Mouse (Mus musculus): Measurements from ENCODE around the gene Grasp.

Gene Grasp

GRCm38 (mm10) chr15:101224006-101224906 is at the start of gene Grasp:
Gene Grasp, plus strand, starts transcription at chr15:101224188.
- DNase-seq (ENCODE audit: low spot score), result peak; percentile 71

- peak; percentile 33 for DNase-seq (ENCODE audit: low spot score)
Measured at GRCm38 (mm10) chr15:101174294-101175130, 49.5 kb upstream of the Grasp start.

DNA sequence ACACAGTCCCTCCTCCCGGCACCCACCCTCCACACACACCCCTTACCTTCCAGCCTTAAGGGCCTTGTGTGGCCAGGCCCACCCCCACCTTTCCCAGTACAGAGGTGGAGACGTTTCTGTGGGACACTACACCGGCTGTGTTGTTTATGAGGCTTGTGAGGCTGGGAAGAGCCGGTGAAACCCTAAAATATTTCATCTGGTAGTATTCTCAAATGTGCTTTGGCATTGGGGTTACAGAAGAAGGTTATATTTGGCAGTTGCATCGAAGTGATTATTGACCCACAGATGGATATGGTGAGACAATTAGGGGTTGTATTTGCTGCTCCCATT is 48.9 kb upstream of the Grasp start:
- no peak for DNase-seq (ENCODE audit: low spot score)

DNA sequence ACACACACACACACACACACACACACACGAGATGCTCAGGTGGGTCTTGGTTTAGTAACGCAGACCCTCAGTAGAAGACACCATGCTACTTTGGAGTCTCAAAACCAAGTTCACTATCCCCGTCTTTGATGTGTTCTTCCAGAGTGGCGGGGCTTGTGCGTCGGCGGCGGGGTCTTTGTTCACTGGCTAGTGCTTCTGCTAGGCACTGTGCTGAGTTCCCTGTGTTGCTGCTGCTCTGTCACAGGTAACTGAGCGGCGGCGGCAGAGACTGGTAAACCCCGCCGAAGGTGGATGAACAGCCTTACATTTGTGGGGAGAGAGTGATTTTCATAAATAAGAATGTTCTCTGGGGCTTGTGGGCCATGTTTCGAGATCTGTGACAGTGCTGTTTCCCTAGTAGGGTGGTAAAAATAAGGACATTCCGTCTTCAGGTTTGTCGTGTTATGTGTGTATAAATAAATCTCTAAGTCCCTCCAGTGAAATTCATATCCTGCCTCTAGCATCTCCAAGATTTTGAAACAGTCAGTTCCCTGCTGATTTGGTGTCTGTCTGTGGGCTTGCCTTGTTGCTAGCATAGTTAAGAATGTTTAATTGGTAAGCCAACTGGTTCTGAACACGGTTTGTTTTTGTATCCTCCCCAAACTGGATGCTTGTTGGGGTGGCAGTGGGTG is 48.2 kb upstream of the Grasp start:
- DNase-seq (ENCODE audit: low spot score), result no peak

GRCm38 (mm10) chr15:101176284-101176680 is 47.7 kb upstream of the Grasp start:
- no peak for DNase-seq (ENCODE audit: low spot score)

DNA sequence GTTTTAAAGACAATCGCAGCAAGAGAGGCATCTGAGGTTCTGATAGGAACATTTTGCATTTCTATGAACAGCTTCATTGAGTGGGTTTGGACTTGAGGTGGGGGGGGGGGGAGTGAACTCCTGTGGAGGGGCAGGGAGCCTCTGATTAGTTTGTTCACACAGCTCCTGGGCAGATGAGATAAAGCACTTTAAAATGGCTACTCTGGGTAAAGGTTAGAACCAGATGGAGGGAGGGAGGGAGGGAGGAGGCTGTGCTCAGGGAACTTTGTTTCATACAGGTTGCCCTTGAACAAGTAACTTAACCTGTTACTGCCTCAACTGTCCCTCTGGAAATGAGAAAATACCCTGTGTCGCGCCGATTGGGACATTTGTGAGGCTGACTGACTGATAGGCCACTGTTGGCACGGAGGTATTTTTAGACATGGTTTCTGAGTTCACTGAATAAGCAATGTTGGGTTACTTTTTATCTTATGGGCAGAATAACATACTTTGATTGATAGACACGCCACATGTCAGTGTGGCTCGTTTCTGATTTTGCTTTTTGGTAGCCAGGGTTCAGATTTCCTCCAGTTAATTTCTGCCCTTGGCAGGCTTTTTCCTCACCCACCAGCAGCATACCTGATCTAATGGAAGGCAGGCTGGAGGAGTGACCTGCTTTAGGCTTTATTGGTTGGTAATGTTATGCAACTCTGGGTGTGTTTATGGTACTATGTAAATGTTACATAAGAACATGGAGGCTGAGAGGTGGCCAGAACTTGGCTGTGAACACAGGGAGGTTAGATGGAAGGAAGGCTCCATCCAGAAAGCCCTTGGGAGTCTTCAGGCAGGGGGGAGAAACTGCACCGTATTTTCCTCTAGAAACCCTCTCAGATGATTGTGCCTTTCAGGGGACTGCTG is 46.9 kb upstream of the Grasp start:
- DNase-seq (ENCODE audit: low spot score), result no peak

DNA sequence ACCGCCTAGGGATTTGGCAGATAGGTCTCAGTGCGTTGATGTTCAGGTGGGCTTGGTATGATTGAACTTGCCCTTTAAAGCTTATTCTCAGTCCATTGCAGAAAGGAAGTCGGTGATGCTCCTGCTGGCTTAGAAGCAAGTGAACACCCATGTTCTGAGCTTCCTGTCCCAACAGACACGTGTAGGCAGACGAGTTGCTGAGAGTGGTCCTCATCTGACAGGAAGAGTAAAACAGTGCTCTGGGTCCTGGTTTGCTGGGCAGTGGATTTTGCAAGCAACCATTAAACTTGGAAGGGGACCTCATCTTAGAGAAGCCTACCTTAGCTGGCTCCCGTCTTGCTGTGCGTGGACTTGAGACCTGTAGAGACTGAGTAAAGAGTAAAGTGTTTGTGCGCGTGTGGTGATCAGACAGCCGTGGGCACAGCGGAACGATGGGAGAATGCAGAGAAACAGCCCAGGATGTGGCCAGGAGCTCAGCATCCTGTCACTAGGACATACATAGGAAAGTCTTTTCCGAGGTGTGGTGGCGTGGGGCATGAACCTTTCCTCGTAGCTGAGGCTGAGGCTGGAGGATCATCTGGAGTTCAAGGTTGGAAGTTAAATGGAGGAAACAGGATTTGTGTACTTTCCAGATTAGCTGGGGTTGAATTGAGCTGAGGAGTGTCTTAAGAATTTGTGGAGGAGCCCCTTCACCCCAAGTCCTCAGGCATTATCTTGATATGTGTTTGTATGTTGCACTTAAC is 43.5 kb upstream of the Grasp start:
- DNase-seq (ENCODE audit: low spot score), result no peak

- no peak for DNase-seq (ENCODE audit: low spot score)
Measured at GRCm38 (mm10) chr15:101181106-101181466, 42.9 kb upstream of the Grasp start.

- DNase-seq (ENCODE audit: low spot score), result no peak
Measured at GRCm38 (mm10) chr15:101181500-101181899, 42.5 kb upstream of the Grasp start.

DNA sequence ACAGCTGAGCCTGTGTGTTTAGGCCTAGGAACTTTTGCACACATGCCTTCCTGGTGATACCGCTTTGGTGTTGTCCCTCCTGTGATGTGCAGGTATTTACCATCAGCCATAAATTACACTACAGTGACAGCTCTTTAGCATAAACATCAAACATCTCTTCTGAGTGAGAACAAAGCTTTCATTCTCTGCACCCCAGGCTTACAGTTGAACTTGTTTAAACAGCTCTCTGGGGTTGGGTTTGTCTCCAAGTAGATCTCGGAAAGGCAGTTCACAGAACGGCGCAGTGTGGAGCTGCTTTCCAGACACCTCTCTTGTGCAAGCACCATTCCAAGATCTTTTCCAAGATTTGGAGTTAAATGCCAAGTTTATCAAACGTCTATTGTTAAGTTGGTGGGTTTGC is 41.3 kb upstream of the Grasp start:
- DNase-seq (ENCODE audit: low spot score), result no peak

DNA sequence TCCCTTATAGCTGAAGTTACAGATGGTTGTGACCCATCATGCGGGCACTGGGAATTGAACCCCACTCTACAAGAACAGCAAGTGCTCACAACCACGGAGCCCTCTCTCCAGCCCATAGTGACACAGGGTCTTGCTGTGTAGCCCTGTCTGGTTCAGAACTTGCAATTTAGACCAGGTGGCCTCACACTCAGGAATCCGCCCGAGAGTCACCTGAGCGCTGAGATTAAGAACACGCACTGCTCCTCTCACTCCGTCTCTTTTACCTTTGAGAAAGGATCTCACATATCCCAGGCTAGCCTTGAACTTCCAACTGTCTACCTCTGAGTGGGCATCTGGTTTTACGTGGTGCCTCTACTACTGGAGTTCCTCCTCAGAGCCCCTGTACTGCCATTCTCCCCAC is 39.7 kb upstream of the Grasp start:
- no peak for DNase-seq (ENCODE audit: low spot score)

DNA sequence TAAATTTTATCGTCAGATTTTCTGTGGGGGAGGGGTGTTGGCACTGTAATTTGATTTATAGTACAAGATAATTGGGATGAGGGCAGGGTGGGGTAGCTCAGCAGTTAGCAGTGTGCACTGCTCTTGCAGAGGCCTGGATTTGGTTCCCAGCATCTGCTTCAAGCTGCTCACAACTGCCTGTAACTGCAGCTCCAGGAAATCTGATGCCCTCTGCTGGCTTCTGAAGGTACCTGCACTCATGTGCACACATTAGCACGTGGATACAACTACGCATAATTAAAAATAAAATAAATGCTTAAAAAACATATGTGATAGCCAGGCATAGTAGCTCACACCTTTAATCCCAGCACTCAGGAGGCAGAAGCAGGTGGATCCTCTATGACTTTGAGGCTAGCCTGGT is 38.4 kb upstream of the Grasp start:
- no peak for DNase-seq (ENCODE audit: low spot score)

DNA sequence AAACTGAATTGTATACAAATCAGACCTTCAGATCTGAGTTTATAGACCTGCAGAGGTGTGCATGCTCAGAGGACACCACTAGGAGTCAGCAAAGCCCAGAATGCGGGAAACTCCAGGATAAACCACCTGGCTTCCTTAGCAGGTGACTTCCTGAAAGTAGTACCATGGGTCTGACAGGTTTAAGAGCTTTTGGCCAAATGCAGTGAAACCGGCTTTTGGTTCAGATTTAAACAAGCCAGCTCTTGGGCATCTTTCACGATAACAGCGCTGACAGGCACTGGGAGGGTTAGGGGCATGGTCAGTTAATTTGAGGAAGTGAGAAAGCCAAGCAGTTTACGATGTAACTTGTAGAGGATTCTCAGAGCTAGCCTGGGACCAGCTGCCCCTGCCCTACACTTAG is 36.1 kb upstream of the Grasp start:
- no peak for DNase-seq (ENCODE audit: low spot score)

- DNase-seq (ENCODE audit: low spot score), result no peak
Measured at GRCm38 (mm10) chr15:101189981-101190761, 33.8 kb upstream of the Grasp start.

GRCm38 (mm10) chr15:101190762-101191150 is 33.2 kb upstream of the Grasp start:
- DNase-seq (ENCODE audit: low spot score), result no peak

DNA sequence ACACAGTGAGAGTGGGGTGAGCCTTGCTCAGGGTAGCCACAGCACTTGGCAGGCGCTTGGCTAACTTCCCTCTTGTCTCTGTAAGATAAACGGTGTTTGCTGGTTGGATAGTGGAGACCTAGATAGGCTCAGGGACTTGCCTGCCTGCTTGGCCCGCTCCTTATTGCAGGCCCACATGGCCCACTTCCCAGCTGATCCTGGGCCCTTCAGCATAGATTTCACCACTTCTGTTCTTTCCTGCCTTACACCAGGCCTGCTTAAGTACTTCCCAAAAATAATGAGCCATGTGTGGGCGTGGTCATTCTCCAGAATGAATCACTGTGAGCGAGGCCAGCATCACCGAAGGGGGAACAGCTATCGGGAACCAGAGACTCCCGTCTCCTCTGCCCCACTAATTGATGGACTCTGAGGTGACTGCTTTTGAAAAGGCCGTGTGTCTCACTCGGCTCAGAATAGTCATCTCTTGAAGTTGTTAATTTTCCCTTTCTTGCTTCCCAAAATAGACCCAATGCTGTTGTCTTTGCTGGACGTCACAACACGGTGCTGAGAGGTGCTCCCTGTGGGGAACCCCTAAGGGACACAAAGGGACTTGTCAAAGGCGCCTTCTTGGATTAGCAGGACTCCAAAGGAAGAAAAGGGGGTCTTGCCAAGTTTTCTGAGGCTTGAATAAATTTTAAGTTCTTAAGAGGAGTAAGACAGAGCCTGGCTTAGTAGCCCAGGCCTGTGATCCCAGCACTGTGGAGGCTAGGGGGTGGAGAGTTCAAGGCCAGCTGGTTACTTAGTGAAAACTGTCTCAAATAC is 32.3 kb upstream of the Grasp start:
- peak; percentile 59 for DNase-seq (ENCODE audit: low spot score)

GRCm38 (mm10) chr15:101192260-101192640 is 31.7 kb upstream of the Grasp start:
- no peak for DNase-seq (ENCODE audit: low spot score)

GRCm38 (mm10) chr15:101192651-101193050 is 31.3 kb upstream of the Grasp start:
- no peak for DNase-seq (ENCODE audit: low spot score)

DNA sequence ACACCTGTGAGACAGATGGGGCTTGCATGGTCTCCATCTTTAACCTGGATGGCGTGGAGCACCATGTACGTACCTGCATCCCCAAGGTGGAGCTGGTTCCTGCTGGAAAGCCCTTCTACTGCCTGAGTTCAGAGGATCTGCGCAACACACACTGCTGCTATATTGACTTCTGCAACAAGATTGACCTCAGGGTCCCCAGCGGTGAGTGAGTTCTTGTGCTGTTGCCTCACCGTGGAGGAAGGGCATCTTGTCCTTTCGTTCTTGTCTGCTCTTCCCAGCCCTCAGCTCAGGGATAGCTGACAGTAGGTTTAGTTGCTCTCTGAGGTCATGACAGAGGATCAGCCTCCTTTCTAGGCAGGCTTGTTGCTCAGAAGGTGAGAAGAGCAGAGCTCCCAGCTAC is 30.0 kb upstream of the Grasp start:
- no peak for DNase-seq (ENCODE audit: low spot score)
